Mouse (Mus musculus) limb, embryonic 15.5 days (tissue): Measurements from ENCODE around the gene Armh2. TPM values are rescaled to one million over a fixed set of nuclear protein-coding genes. Genes with fewer than 3 reads are reported as not detected.

ENCODE experiments used
- ATAC-seq: fragments of 200-750 bp; cut with Nextera tagmentation; 2 replicates; pipeline ENCODE4 v1.8.0; 2017; ENCODE audit warnings: low read depth, moderate TSS enrichment; ENCODE audit not compliant: insufficient number of reproducible peaks, low FRiP score, low TSS enrichment
- H3K27ac ChIP-seq: fragments of 300-500 bp; sonication (generic); 2 replicates; pipeline ENCODE4 v1.5.1; 2015; ENCODE audit warnings: moderate library complexity, mild to moderate bottlenecking, inconsistent platforms
- H3K27me3 ChIP-seq: fragments of 300-500 bp; sonication (generic); 2 replicates; pipeline ENCODE4 v1.6.1; 2015; ENCODE audit warnings: inconsistent platforms
- H3K36me3 ChIP-seq: fragments of 300-500 bp; sonication (generic); 2 replicates; pipeline ENCODE4 v1.6.1; 2015; ENCODE audit warnings: inconsistent platforms
- H3K4me1 ChIP-seq: fragments of 300-500 bp; sonication (generic); 2 replicates; pipeline ENCODE4 v1.6.1; 2015; ENCODE audit warnings: inconsistent platforms
- H3K4me2 ChIP-seq: fragments of 300-500 bp; sonication (generic); 2 replicates; pipeline ENCODE4 v1.6.1; 2015; ENCODE audit warnings: mild to moderate bottlenecking, inconsistent platforms
- H3K4me3 ChIP-seq: fragments of 300-500 bp; sonication (generic); 2 replicates; pipeline ENCODE4 v1.5.1; 2015; ENCODE audit warnings: mild to moderate bottlenecking, inconsistent platforms
- H3K9ac ChIP-seq: fragments of 300-500 bp; sonication (generic); 2 replicates; pipeline ENCODE4 v1.6.1; 2015; ENCODE audit warnings: inconsistent platforms
- H3K9me3 ChIP-seq: fragments of 300-500 bp; sonication (generic); 2 replicates; pipeline ENCODE4 v1.6.1; 2016; ENCODE audit warnings: inconsistent platforms
- WGBS: fragments of 180-500 bp; shearing (Covaris S2); methylation state at CpG from one replicate; pipeline ENCODE4 v1.1.7; 2015; 5-methylcytosine and 5-hydroxymethylcytosine counted together
- polyA plus RNA-seq: library from polyadenylated mRNA; unstranded; fragments of >200 nt; fragmentation: Nextera tagmentation; extraction: Ambion mirVana; gene quantifications from 2 replicates; pipeline ENCODE4 v1.2.1, GENCODE M21; 2015

Gene Armh2
- polyA plus RNA-seq, 1 experiment from 2014 or later, result not detected

GRCm38 (mm10) chr13:24787477-24787876 is 46.4 kb downstream of the Armh2 start:
- no peak overlapping the region for H3K4me3 ChIP-seq
- no peak overlapping the region for H3K9ac ChIP-seq
- WGBS, result 87% methylated on average over 5 of the region's 5 CpGs
- no peak for ATAC-seq
- H3K9me3 ChIP-seq, result no peaks in the 10 kb centered on the region
- H3K27ac ChIP-seq, result no peak overlapping the region
- H3K36me3 ChIP-seq, result no peaks in the 10 kb centered on the region
- H3K27me3 ChIP-seq, result no peaks in the 10 kb centered on the region
- no peak overlapping the region for H3K4me2 ChIP-seq
- no peaks in the 10 kb centered on the region for H3K4me1 ChIP-seq

- Histone ChIP-seq H3K4me3 (no peak overlapping the region), H3K4me1 (no peaks in the 10 kb centered on the region), H3K9me3 (no peaks in the 10 kb centered on the region), H3K4me2 (no peak overlapping the region), H3K27me3 (no peaks in the 10 kb centered on the region), H3K36me3 (no peaks in the 10 kb centered on the region), H3K27ac (no peak overlapping the region), H3K9ac (no peak overlapping the region)
- ATAC-seq, result no peak
- WGBS, result 61% methylated on average over 2 of the region's 2 CpGs
Measured at GRCm38 (mm10) chr13:24791349-24791748, 50.3 kb downstream of the Armh2 start.

- Histone ChIP-seq H3K36me3 (no peaks in the 10 kb centered on the region), H3K27ac (no peak overlapping the region), H3K27me3 (no peaks in the 10 kb centered on the region), H3K9me3 (no peaks in the 10 kb centered on the region), H3K4me2 (no peak overlapping the region), H3K4me1 (no peaks in the 10 kb centered on the region), H3K4me3 (no peak overlapping the region), H3K9ac (no peak overlapping the region)
- ATAC-seq, result no peak
- 82% methylated on average over 9 of the region's 9 CpGs for WGBS
Measured at GRCm38 (mm10) chr13:24792411-24793045, 51.5 kb downstream of the Armh2 start.

Other genes with a start within 250 kb of the Armh2 start
- 4.1 and 4.7 TPM in 2 replicates for gene Ripor2, start 159.0 kb upstream of the Armh2 start, polyA plus RNA-seq
- gene Gmnn, start 20.7 kb downstream of the Armh2 start, polyA plus RNA-seq, result 72.6 and 73.7 TPM in 2 replicates
- gene BC005537, start 60.4 kb downstream of the Armh2 start, polyA plus RNA-seq, result 14.1 and 15.0 TPM in 2 replicates
- 66.3 and 75.3 TPM in 2 replicates for gene Acot13, start 90.3 kb downstream of the Armh2 start, polyA plus RNA-seq
- gene Tdp2, start 90.4 kb downstream of the Armh2 start, polyA plus RNA-seq, result 44.3 and 46.2 TPM in 2 replicates
- gene D130043K22Rik, start 103.9 kb downstream of the Armh2 start, polyA plus RNA-seq, result 0.04 and 0.06 TPM in 2 replicates
- gene Aldh5a1, start 196.4 kb downstream of the Armh2 start, polyA plus RNA-seq, result 4.0 and 4.8 TPM in 2 replicates
- 4.6 and 5.6 TPM in 2 replicates for gene Gpld1, start 201.9 kb downstream of the Armh2 start, polyA plus RNA-seq